Comparison of ENCODE assay signal across 9 mouse cellular contexts in the genomic region with DNA sequence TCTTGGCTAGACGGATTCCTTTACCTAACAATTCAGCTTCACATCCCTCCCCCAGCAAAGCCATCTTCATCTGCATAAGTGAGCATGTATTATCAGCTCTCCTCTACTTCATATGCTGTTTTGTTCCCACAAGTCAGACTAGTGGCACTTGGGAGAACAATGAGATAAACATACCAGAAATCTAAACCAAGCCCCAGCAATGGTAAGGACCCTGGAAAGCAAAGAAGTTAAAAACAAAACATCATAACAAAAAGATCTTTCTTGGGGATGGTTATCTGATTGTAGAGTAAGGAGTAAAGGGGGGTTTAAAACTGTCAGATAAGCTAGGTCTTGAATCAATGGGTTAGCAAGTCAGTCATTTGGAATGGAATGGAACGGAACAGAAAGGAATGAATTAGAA. TPM values are rescaled to one million over a fixed set of nuclear protein-coding genes. Genes with fewer than 3 reads are reported as not detected.
DNase-seq lines count a peak whose midpoint lies in the region; ATAC-seq and TF ChIP-seq lines count a peak whose summit lies in the region.
"Had no signal": no experiment of that assay in that cellular context is flagged by ENCODE, and none has a peak within 500 bp of the region (broad histone marks: within the 10 kb centered on the region; RNA-seq: fewer than 3 reads in every experiment).

No protein-coding gene starts in this region.

- DNase-seq in heart, adult 11 months: no peak
- no peak for DNase-seq in CH12.LX (ENCODE audit: extremely low read depth)
- DNase-seq in forebrain, embryonic 11.5 days (ENCODE audit: low spot score): no peak
- no peak for DNase-seq in liver, embryonic 13.5 days
- DNase-seq in cerebellum, postnatal 14 days: no peak
- DNase-seq in layer of hippocampus, adult 18-20 months (ENCODE audit: low spot score in 2 of 2): no peak
- DNase-seq in gastrocnemius, postnatal 25 days: no peak

- no peaks in the 10 kb centered on the region for H3K27me3 ChIP-seq in heart, embryonic 11.5 days (ENCODE audit: control insufficient read depth, insufficient read depth, low read length)
- H3K27me3 ChIP-seq in CH12.LX (replicated peaks): no peaks in the 10 kb centered on the region
- H3K27me3 ChIP-seq in forebrain, embryonic 11.5 days (ENCODE audit: control insufficient read depth, insufficient read depth, low read length): no peaks in the 10 kb centered on the region
- H3K27me3 ChIP-seq in liver, embryonic 13.5 days: no peaks in the 10 kb centered on the region

- ATAC-seq in heart, embryonic 11.5 days (replicated peaks; ENCODE audit: insufficient number of reproducible peaks, low FRiP score, low TSS enrichment): no peak
- no peak for ATAC-seq in forebrain, embryonic 11.5 days (replicated peaks; ENCODE audit: low FRiP score)
- ATAC-seq in liver, embryonic 13.5 days (ENCODE audit: low read depth): no peak

- H3K9me3 ChIP-seq in heart, embryonic 11.5 days (replicated peaks; ENCODE audit: control insufficient read depth, low read length): no peaks in the 10 kb centered on the region
- H3K9me3 ChIP-seq in CH12.LX (replicated peaks; ENCODE audit: low read length): no peaks in the 10 kb centered on the region
- H3K9me3 ChIP-seq in forebrain, embryonic 11.5 days (ENCODE audit: control insufficient read depth, low read length): no peaks in the 10 kb centered on the region
- no peaks in the 10 kb centered on the region for H3K9me3 ChIP-seq in liver, embryonic 13.5 days (replicated peaks)

- peak overlapping the region; percentile 87 for H3K4me3 ChIP-seq in heart, embryonic 11.5 days (ENCODE audit: low read depth, low read length)
- peak overlapping the region; percentile 75 to 86 (median 86) for H3K4me3 ChIP-seq in CH12.LX (replicated peaks in 1 of 3; ENCODE audit: low read depth in 2 of 3, low read length in 2 of 3, poor library complexity in 1 of 3)
- peak overlapping the region; percentile 80 for H3K4me3 ChIP-seq in forebrain, embryonic 11.5 days (ENCODE audit: low read depth, low read length)
- H3K4me3 ChIP-seq in liver, embryonic 13.5 days (replicated peaks): peak overlapping the region; percentile 96

- H3K36me3 ChIP-seq in heart, embryonic 11.5 days (ENCODE audit: control insufficient read depth, insufficient read depth, low read length): no peaks in the 10 kb centered on the region
- peaks cover 0 to 12% of the 10 kb centered on the region in 2 experiments for H3K36me3 ChIP-seq in CH12.LX (replicated peaks in 1 of 2; ENCODE audit: control insufficient read depth in 1 of 2, insufficient read depth in 1 of 2, low read length in 1 of 2)
- no peaks in the 10 kb centered on the region for H3K36me3 ChIP-seq in forebrain, embryonic 11.5 days (ENCODE audit: control insufficient read depth, insufficient read depth, low read length)
- no peaks in the 10 kb centered on the region for H3K36me3 ChIP-seq in liver, embryonic 13.5 days

- H3K9ac ChIP-seq in heart, embryonic 11.5 days (ENCODE audit: low read depth, low read length): peak overlapping the region; percentile 92
- peak overlapping the region; percentile 94 for H3K9ac ChIP-seq in CH12.LX (ENCODE audit: insufficient read depth, low read depth)
- H3K9ac ChIP-seq in forebrain, embryonic 11.5 days (ENCODE audit: low read length): peak overlapping the region; percentile 91
- H3K9ac ChIP-seq in liver, embryonic 13.5 days: peak overlapping the region; percentile 96

- TF ChIP-seq POLR2A in CH12.LX (IDR thresholded peaks at IDR 0.05; ENCODE audit: low read depth, low read length): no peak

- 18% methylated on average over 2 of the region's 2 CpGs for WGBS in heart, embryonic 11.5 days (ENCODE audit: insufficient replicate concordance)
- WGBS in forebrain, embryonic 11.5 days: 9% methylated on average over 2 of the region's 2 CpGs
- WGBS in liver, embryonic 13.5 days (ENCODE audit: insufficient replicate concordance): 29% methylated on average over 2 of the region's 2 CpGs

- H3K4me1 ChIP-seq in heart, embryonic 11.5 days (ENCODE audit: control insufficient read depth, insufficient read depth, low read length): peaks cover 7% of the 10 kb centered on the region
- H3K4me1 ChIP-seq in CH12.LX (ENCODE audit: control insufficient read depth in 1 of 2, insufficient read depth in 2 of 2): peaks cover 4 to 26% of the 10 kb centered on the region in 2 experiments; a peak in 3 of 4 replicates
- H3K4me1 ChIP-seq in forebrain, embryonic 11.5 days (replicated peaks; ENCODE audit: control insufficient read depth, insufficient read depth, low read length): peaks cover 4% of the 10 kb centered on the region; the same call in 1 of the 2 replicates
- peaks cover 25% of the 10 kb centered on the region for H3K4me1 ChIP-seq in liver, embryonic 13.5 days (replicated peaks)

- dilution Hi-C loops in CH12.LX (cut with MboI; ENCODE audit: extremely low pct_ligation_motif_present, extremely low pct_unique_long_range_greater_than_20kb, low sequenced_read_pairs): no loop called here

- H3K27ac ChIP-seq in heart, embryonic 11.5 days (ENCODE audit: low read depth, low read length): no peak overlapping the region
- H3K27ac ChIP-seq in CH12.LX (ENCODE audit: insufficient read depth, low read depth): no peak overlapping the region
- peak overlapping the region; percentile 72; the same call in 1 of the 2 replicates for H3K27ac ChIP-seq in forebrain, embryonic 11.5 days (ENCODE audit: low read depth, low read length)
- no peak overlapping the region for H3K27ac ChIP-seq in liver, embryonic 13.5 days

- in situ Hi-C loops in CH12.LX (cut with MboI; ENCODE audit: low pct_ligation_motif_present, low pct_unique_long_range_greater_than_20kb, low sequenced_read_pairs): loop anchor here (5.0 to 10.0 kb wide), 2 partner anchors 37 to 194 kb away; no protein-coding TSS in a partner anchor

- peak overlapping the region; percentile 71 for H3K4me2 ChIP-seq in heart, embryonic 11.5 days
- peak overlapping the region; percentile 76 for H3K4me2 ChIP-seq in CH12.LX (ENCODE audit: insufficient read depth, low read depth, poor library complexity, severe bottlenecking)
- peak overlapping the region; percentile 63 for H3K4me2 ChIP-seq in forebrain, embryonic 11.5 days (ENCODE audit: low read depth, low read length, severe bottlenecking)
- peak overlapping the region; percentile 93 for H3K4me2 ChIP-seq in liver, embryonic 13.5 days

- no peak for TF ChIP-seq CTCF in CH12.LX (conservative IDR thresholded peaks at IDR 0.05 in 1 of 2, IDR thresholded peaks at IDR 0.05 in 1 of 2; ENCODE audit: low read depth in 2 of 2, low read length in 2 of 2)

- 0 out of 2 replicates have a peak, but pooled peaks cover 4% of the 10 kb centered on the region for H3K79me2 ChIP-seq in CH12.LX (replicated peaks; ENCODE audit: control insufficient read depth, extremely low read depth, insufficient read depth, poor library complexity, severe bottlenecking)

- TF ChIP-seq RAD21 in CH12.LX (IDR thresholded peaks at IDR 0.05; ENCODE audit: low read depth, low read length): no peak

- no peak for TF ChIP-seq EP300 in CH12.LX (IDR thresholded peaks at IDR 0.05; ENCODE audit: low read length)

TF ChIP-seq in CH12.LX, 34 proteins besides CTCF, POLR2A, EP300 and RAD21 (continues in another document):
- no peak for TF ChIP-seq ZMIZ1 (IDR thresholded peaks at IDR 0.05; ENCODE audit: low read depth, low read length)

RNA-seq across cellular contexts. Expression of a gene that starts 0.9 kb away (rescaled TPM):
- 60.5 and 62.4 TPM in 2 replicates for polyA plus RNA-seq in heart, embryonic 11.5 days (2014; fragmentation: Nextera tagmentation; extraction: Ambion mirVana)
- total RNA-seq in CH12.LX (2012; rRNA removed): 26.9 and 28.3 TPM in 2 replicates
- 18.8 and 22.2 TPM in 2 replicates for total RNA-seq in CH12.LX (2014; rRNA removed)
- polyA plus RNA-seq in CH12.LX (2012; ENCODE audit: insufficient read length, low read depth): 22.0 and 23.4 TPM in 2 replicates
- polyA plus RNA-seq in forebrain, embryonic 11.5 days (2014; fragmentation: Nextera tagmentation; extraction: Ambion mirVana): 167 and 174 TPM in 2 replicates
- 12.6 and 13.0 TPM in 2 replicates for polyA plus RNA-seq in liver, embryonic 13.5 days (2015; fragmentation: Nextera tagmentation; extraction: Ambion mirVana)
- 100 to 1,000 TPM; 390 to 405 TPM for total RNA-seq in layer of hippocampus, adult 18-20 months (2021)
- 10 to 100 TPM; 33.5 to 34.0 TPM for total RNA-seq in gastrocnemius, postnatal 25 days (2021)

RNA-seq across cellular contexts. Expression of a gene that starts 15.4 kb away (rescaled TPM):
- 8.2 and 9.5 TPM in 2 replicates for polyA plus RNA-seq in heart, embryonic 11.5 days (2014; fragmentation: Nextera tagmentation; extraction: Ambion mirVana)
- total RNA-seq in CH12.LX (2012; rRNA removed) (not detected in 2 replicates), CH12.LX (2014; rRNA removed) (not detected in 2 replicates)
- polyA plus RNA-seq in CH12.LX (2012; ENCODE audit: insufficient read length, low read depth): not detected in 2 replicates
- 22.0 and 28.7 TPM in 2 replicates for polyA plus RNA-seq in forebrain, embryonic 11.5 days (2014; fragmentation: Nextera tagmentation; extraction: Ambion mirVana)
- 1.3 and 1.4 TPM in 2 replicates for polyA plus RNA-seq in liver, embryonic 13.5 days (2015; fragmentation: Nextera tagmentation; extraction: Ambion mirVana)
- total RNA-seq in layer of hippocampus, adult 18-20 months (2021): 1 to 10 TPM; 8.6 to 8.7 TPM
- under 1 TPM; 0.56 to 0.83 TPM for total RNA-seq in gastrocnemius, postnatal 25 days (2021)
- total RNA-seq: neutrophil, adult 5-6 weeks had no signal

RNA-seq across cellular contexts. Expression of a gene that starts 19.8 kb away (rescaled TPM):
- 285 and 390 TPM in 2 replicates for polyA plus RNA-seq in heart, embryonic 11.5 days (2014; fragmentation: Nextera tagmentation; extraction: Ambion mirVana)
- total RNA-seq in CH12.LX (2012; rRNA removed): 83.6 and 90.4 TPM in 2 replicates
- 18.3 and 26.7 TPM in 2 replicates for total RNA-seq in CH12.LX (2014; rRNA removed)
- 339 and 383 TPM in 2 replicates for polyA plus RNA-seq in CH12.LX (2012; ENCODE audit: insufficient read length, low read depth)
- 541 and 559 TPM in 2 replicates for polyA plus RNA-seq in forebrain, embryonic 11.5 days (2014; fragmentation: Nextera tagmentation; extraction: Ambion mirVana)
- polyA plus RNA-seq in liver, embryonic 13.5 days (2015; fragmentation: Nextera tagmentation; extraction: Ambion mirVana): 228 and 235 TPM in 2 replicates
- 100 to 1,000 TPM; 509 to 565 TPM for total RNA-seq in layer of hippocampus, adult 18-20 months (2021)
- 100 to 1,000 TPM; 157 to 160 TPM for total RNA-seq in gastrocnemius, postnatal 25 days (2021)

RNA-seq across cellular contexts. Expression of a gene that starts 24.9 kb away (rescaled TPM):
- 0.27 and 0.63 TPM in 2 replicates for polyA plus RNA-seq in heart, embryonic 11.5 days (2014; fragmentation: Nextera tagmentation; extraction: Ambion mirVana)
- total RNA-seq in CH12.LX (2012; rRNA removed): 0.34 and 0.55 TPM in 2 replicates
- 0.14 and 0.23 TPM in 2 replicates for total RNA-seq in CH12.LX (2014; rRNA removed)
- polyA plus RNA-seq in CH12.LX (2012; ENCODE audit: insufficient read length, low read depth): 0.21 and 0.23 TPM in 2 replicates
- polyA plus RNA-seq in forebrain, embryonic 11.5 days (2014; fragmentation: Nextera tagmentation; extraction: Ambion mirVana): 2.2 and 2.6 TPM in 2 replicates
- 0.10 and 0.17 TPM in 2 replicates for polyA plus RNA-seq in liver, embryonic 13.5 days (2015; fragmentation: Nextera tagmentation; extraction: Ambion mirVana)
- total RNA-seq in layer of hippocampus, adult 18-20 months (2021): under 1 TPM; 0.30 to 0.52 TPM
- not detected for total RNA-seq in gastrocnemius, postnatal 25 days (2021)

RNA-seq across cellular contexts. Expression of a gene that starts 29.8 kb away (rescaled TPM):
- polyA plus RNA-seq in heart, embryonic 11.5 days (2014; fragmentation: Nextera tagmentation; extraction: Ambion mirVana): 7.6 and 7.9 TPM in 2 replicates
- 2.0 and 2.8 TPM in 2 replicates for total RNA-seq in CH12.LX (2012; rRNA removed)
- 0.47 and 1.0 TPM in 2 replicates for total RNA-seq in CH12.LX (2014; rRNA removed)
- 0.80 and 1.1 TPM in 2 replicates for polyA plus RNA-seq in CH12.LX (2012; ENCODE audit: insufficient read length, low read depth)
- 26.5 and 28.8 TPM in 2 replicates for polyA plus RNA-seq in forebrain, embryonic 11.5 days (2014; fragmentation: Nextera tagmentation; extraction: Ambion mirVana)
- polyA plus RNA-seq in liver, embryonic 13.5 days (2015; fragmentation: Nextera tagmentation; extraction: Ambion mirVana): 7.8 and 7.9 TPM in 2 replicates
- total RNA-seq in layer of hippocampus, adult 18-20 months (2021): 10 to 100 TPM; 52.0 to 53.6 TPM
- 1 to 10 TPM; 4.4 to 5.2 TPM for total RNA-seq in gastrocnemius, postnatal 25 days (2021)
